Mouse (Mus musculus) liver, embryonic 13.5 days (tissue): ENCODE measurements around the gene Tmem59. TPM values are rescaled to one million over a fixed set of nuclear protein-coding genes. Genes with fewer than 3 reads are reported as not detected.

Source experiments
- ATAC-seq: fragments of 200-750 bp; cut with Nextera tagmentation; 2 replicates; pipeline ENCODE4 v1.8.0; 2017; ENCODE audit warnings: low read depth, mild to moderate bottlenecking, moderate number of reproducible peaks, moderate library complexity
- DNase-seq: peaks from one replicate; pipeline ENCODE4 v3.0.0; 2022
- H3K27ac ChIP-seq: fragments of 300-500 bp; sonication (generic); 2 replicates; pipeline ENCODE4 v1.5.1; 2015; ENCODE audit warnings: moderate library complexity, mild to moderate bottlenecking, inconsistent platforms
- H3K27me3 ChIP-seq: fragments of 300-500 bp; sonication (generic); 2 replicates; pipeline ENCODE4 v1.6.1; 2015; ENCODE audit warnings: mild to moderate bottlenecking, inconsistent platforms
- H3K36me3 ChIP-seq: fragments of 300-500 bp; sonication (generic); 2 replicates; pipeline ENCODE4 v1.6.1; 2015; ENCODE audit warnings: mild to moderate bottlenecking, inconsistent platforms
- H3K4me1 ChIP-seq: fragments of 300-500 bp; sonication (generic); replicated peaks from 2 replicates; pipeline ENCODE4 v1.6.1; 2015; ENCODE audit warnings: inconsistent platforms
- H3K4me2 ChIP-seq: fragments of 300-500 bp; sonication (generic); 2 replicates; pipeline ENCODE4 v1.6.1; 2015; ENCODE audit warnings: inconsistent platforms, mild to moderate bottlenecking, moderate library complexity
- H3K4me3 ChIP-seq: fragments of 300-500 bp; sonication (generic); replicated peaks from 2 replicates; pipeline ENCODE4 v1.5.1; 2015; ENCODE audit warnings: mild to moderate bottlenecking, inconsistent platforms
- H3K9ac ChIP-seq: fragments of 300-500 bp; sonication (generic); 2 replicates; pipeline ENCODE4 v1.6.1; 2015; ENCODE audit warnings: mild to moderate bottlenecking, inconsistent platforms
- H3K9me3 ChIP-seq: fragments of 300-500 bp; sonication (generic); replicated peaks from 2 replicates; pipeline ENCODE4 v1.6.1; 2016; ENCODE audit warnings: inconsistent platforms
- WGBS: fragments of 180-500 bp; shearing (Covaris S2); methylation state at CpG from one replicate; pipeline ENCODE4 v1.1.7; 2015; ENCODE audit not compliant: insufficient replicate concordance; 5-methylcytosine and 5-hydroxymethylcytosine counted together
- polyA plus RNA-seq: library from polyadenylated mRNA; unstranded; fragments of >200 nt; fragmentation: Nextera tagmentation; extraction: Ambion mirVana; gene quantifications from 2 replicates; pipeline ENCODE4 v1.2.1, GENCODE M21; 2015

The Tmem59 gene
- polyA plus RNA-seq, 1 experiment from 2014 or later, result 150 TPM

DNA sequence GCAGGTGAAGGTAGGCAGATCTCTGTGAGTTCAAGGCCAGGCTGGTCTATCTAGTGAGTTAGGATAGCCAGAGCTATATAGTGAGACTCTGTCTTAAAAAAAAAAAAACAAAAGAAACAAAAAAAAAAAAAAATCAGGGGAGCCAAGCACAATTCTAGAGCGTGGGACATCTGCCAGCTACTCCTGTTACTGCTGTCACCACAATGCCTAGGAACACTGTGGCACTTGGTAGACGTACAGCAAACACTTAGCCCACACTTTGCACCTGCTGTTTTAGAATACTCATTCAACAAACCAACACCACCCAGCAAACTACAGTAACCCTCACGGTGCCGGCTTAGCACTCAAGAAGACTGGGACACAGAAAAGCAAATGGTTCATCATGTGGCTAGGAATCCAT, 33.3 kb downstream of the Tmem59 start:
- WGBS, result 73% methylated on average over 4 of the region's 4 CpGs
- no peak overlapping the region for H3K9ac ChIP-seq
- no peak overlapping the region for H3K4me3 ChIP-seq
- no peaks in the 10 kb centered on the region for H3K27me3 ChIP-seq
- H3K4me1 ChIP-seq, result peaks cover 22% of the 10 kb centered on the region
- ATAC-seq (no peak), DNase-seq (no peak)
- no peak overlapping the region for H3K4me2 ChIP-seq
- no peaks in the 10 kb centered on the region for H3K36me3 ChIP-seq
- H3K27ac ChIP-seq, result no peak overlapping the region
- H3K9me3 ChIP-seq, result no peaks in the 10 kb centered on the region

GRCm38 (mm10) chr4:107211936-107212335, 33.7 kb downstream of the Tmem59 start:
- WGBS, result 66% methylated on average over 5 of the region's 5 CpGs
- H3K4me1 ChIP-seq, result peaks cover 27% of the 10 kb centered on the region
- ATAC-seq, result no peak
- DNase-seq, result no peak
- H3K4me3 ChIP-seq, result no peak overlapping the region
- H3K4me2 ChIP-seq, result no peak overlapping the region
- no peak overlapping the region for H3K27ac ChIP-seq
- no peaks in the 10 kb centered on the region for H3K9me3 ChIP-seq
- no peak overlapping the region for H3K9ac ChIP-seq
- H3K36me3 ChIP-seq, result no peaks in the 10 kb centered on the region
- H3K27me3 ChIP-seq, result no peaks in the 10 kb centered on the region

GRCm38 (mm10) chr4:107213279-107214011, 35.2 kb downstream of the Tmem59 start:
- no peak overlapping the region for H3K4me3 ChIP-seq
- H3K4me2 ChIP-seq, result no peak overlapping the region
- H3K36me3 ChIP-seq, result no peaks in the 10 kb centered on the region
- ATAC-seq (no peak), DNase-seq (no peak)
- H3K27me3 ChIP-seq, result no peaks in the 10 kb centered on the region
- H3K4me1 ChIP-seq, result peaks cover 42% of the 10 kb centered on the region
- 56% methylated on average over 12 of the region's 12 CpGs for WGBS
- H3K27ac ChIP-seq, result no peak overlapping the region
- no peak overlapping the region for H3K9ac ChIP-seq
- no peaks in the 10 kb centered on the region for H3K9me3 ChIP-seq

DNA sequence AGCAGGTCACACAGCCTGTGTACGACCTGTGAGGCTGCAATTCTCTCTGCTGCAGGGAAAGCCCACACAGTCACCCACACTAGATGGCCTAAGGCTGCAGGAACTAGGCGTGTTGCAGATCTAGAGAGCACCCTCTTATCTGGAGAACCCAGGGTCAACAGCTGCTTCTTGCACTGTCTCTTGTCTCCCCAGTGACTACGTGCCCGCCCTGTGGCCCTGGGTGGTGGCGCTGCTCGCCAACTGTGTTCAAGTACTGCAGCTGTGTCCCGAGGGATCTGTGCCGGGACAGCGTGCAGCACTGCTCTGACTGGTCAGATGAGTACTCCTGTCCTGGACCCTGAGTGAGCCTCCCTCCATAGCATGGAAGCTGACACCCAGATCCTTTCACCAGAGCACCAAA, 39.4 kb downstream of the Tmem59 start:
- 19% methylated on average over 9 of the region's 9 CpGs for WGBS
- ATAC-seq (peak; percentile 100), DNase-seq (peak; percentile 86)
- Histone ChIP-seq H3K27me3 (no peaks in the 10 kb centered on the region), H3K27ac (peak overlapping the region; percentile 81), H3K4me2 (peak overlapping the region; percentile 52), H3K4me1 (peaks cover 51% of the 10 kb centered on the region), H3K9ac (peak overlapping the region; percentile 60), H3K36me3 (no peaks in the 10 kb centered on the region), H3K4me3 (peak overlapping the region; percentile 2; the same call in 1 of the 2 replicates), H3K9me3 (no peaks in the 10 kb centered on the region)

- Histone ChIP-seq H3K9ac (0 out of 2 replicates have a peak overlapping the region, but pooled peaks have one; percentile 3), H3K4me2 (no peak overlapping the region), H3K27me3 (no peaks in the 10 kb centered on the region), H3K36me3 (no peaks in the 10 kb centered on the region), H3K4me1 (peaks cover 56% of the 10 kb centered on the region), H3K9me3 (no peaks in the 10 kb centered on the region), H3K4me3 (no peak overlapping the region), H3K27ac (no peak overlapping the region; the same call in 1 of the 2 replicates)
- ATAC-seq, result no peak
- DNase-seq, result no peak
- 79% methylated on average over 5 of the region's 5 CpGs for WGBS
These were observed 43.3 kb downstream of the Tmem59 start for GRCm38 (mm10) chr4:107221524-107221923.

GRCm38 (mm10) chr4:107223225-107224204, 45.3 kb downstream of the Tmem59 start:
- H3K9ac ChIP-seq, result no peak overlapping the region
- H3K27me3 ChIP-seq, result no peaks in the 10 kb centered on the region
- H3K9me3 ChIP-seq, result no peaks in the 10 kb centered on the region
- no peak overlapping the region for H3K4me3 ChIP-seq
- DNase-seq, result no peak
- H3K36me3 ChIP-seq, result no peaks in the 10 kb centered on the region
- WGBS, result 60% methylated on average over 11 of the region's 11 CpGs
- H3K4me1 ChIP-seq, result peaks cover 36% of the 10 kb centered on the region
- no peak overlapping the region for H3K27ac ChIP-seq
- H3K4me2 ChIP-seq, result no peak overlapping the region
- ATAC-seq, result peak; percentile 73

DNA sequence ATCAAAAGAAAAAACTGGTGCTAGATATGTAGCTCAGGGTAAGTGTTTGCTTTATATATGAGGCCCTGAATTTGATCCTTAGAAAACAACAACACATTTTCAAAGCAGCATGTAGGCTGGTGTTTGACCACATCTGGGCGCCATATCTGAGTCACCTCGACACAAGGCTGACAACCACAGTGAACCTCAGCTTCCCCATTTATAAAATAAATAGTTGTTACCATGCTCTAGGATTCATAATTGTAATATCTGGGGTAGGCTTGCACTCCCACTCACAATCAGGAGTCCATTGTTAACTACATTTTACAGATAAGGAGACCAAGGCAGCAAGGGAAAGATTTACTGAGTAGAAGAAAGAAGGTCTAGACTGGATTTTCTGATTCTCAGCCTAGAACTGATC, 48.1 kb downstream of the Tmem59 start:
- H3K4me1 ChIP-seq, result peaks cover 18% of the 10 kb centered on the region
- no peak overlapping the region for H3K4me2 ChIP-seq
- 35% methylated on average over 2 of the region's 2 CpGs for WGBS
- ATAC-seq (no peak), DNase-seq (no peak)
- H3K27me3 ChIP-seq, result no peaks in the 10 kb centered on the region
- no peak overlapping the region for H3K4me3 ChIP-seq
- H3K36me3 ChIP-seq, result no peaks in the 10 kb centered on the region
- no peak overlapping the region for H3K27ac ChIP-seq
- no peak overlapping the region for H3K9ac ChIP-seq
- no peaks in the 10 kb centered on the region for H3K9me3 ChIP-seq

GRCm38 (mm10) chr4:107232219-107232618, 54.0 kb downstream of the Tmem59 start:
- H3K4me1 ChIP-seq, result peaks cover 10% of the 10 kb centered on the region
- H3K4me2 ChIP-seq, result no peak overlapping the region
- H3K36me3 ChIP-seq, result peaks cover 39% of the 10 kb centered on the region
- ATAC-seq (no peak), DNase-seq (no peak)
- WGBS, result 72% methylated on average over 3 of the region's 3 CpGs
- no peak overlapping the region for H3K4me3 ChIP-seq
- no peak overlapping the region for H3K9ac ChIP-seq
- no peaks in the 10 kb centered on the region for H3K27me3 ChIP-seq
- no peaks in the 10 kb centered on the region for H3K9me3 ChIP-seq
- H3K27ac ChIP-seq, result no peak overlapping the region

DNA sequence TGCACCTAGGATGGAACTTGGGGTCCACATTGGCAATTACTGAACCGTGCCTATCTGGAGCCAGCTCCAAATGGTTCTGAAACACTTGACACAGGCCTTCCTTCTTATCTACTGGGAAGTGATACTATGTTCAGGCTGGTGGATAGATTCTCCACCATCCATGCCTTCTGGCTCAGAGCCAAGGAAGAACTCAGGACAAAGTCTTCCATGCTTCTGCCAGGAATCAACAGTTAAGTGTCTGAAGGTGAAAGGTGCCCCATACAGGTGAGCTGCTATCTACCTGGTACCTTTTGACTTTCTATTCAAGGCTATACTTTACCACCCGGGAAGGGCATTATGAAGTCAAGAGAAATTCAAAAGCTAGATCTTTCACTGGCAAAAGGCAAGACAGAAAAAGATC, 60.1 kb downstream of the Tmem59 start:
- H3K4me2 ChIP-seq, result no peak overlapping the region
- DNase-seq (no peak), ATAC-seq (no peak)
- no peak overlapping the region for H3K4me3 ChIP-seq
- H3K9me3 ChIP-seq, result no peaks in the 10 kb centered on the region
- H3K36me3 ChIP-seq, result peaks cover 46% of the 10 kb centered on the region
- WGBS, result 81% methylated on average over 2 of the region's 2 CpGs
- H3K4me1 ChIP-seq, result no peaks in the 10 kb centered on the region
- H3K27ac ChIP-seq, result no peak overlapping the region
- H3K9ac ChIP-seq, result no peak overlapping the region
- no peaks in the 10 kb centered on the region for H3K27me3 ChIP-seq

DNA sequence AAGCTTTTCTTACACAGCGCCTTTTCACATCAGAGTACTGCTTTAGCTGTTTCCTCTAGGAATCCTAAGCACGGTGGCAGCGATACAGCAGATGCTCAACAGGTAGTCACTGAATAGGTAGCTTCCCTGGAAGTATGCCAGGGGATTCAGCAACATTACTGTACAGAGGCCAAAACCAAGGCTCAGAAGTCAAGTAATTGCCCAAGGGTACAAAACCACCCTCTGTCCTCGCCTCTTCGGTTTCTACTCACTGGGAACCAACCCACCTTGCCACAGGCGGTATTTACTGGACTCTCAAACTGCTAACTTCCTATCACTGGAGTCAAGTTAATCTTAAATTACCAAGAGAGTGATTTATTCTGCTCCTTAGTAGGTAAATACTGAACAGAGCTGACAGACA, 62.0 kb downstream of the Tmem59 start:
- Histone ChIP-seq H3K9me3 (no peaks in the 10 kb centered on the region), H3K4me1 (0 out of 2 replicates have a peak, but pooled peaks cover 3% of the 10 kb centered on the region), H3K27me3 (no peaks in the 10 kb centered on the region), H3K27ac (no peak overlapping the region), H3K4me3 (no peak overlapping the region), H3K36me3 (peaks cover 31% of the 10 kb centered on the region), H3K4me2 (no peak overlapping the region), H3K9ac (no peak overlapping the region)
- no peak for ATAC-seq
- DNase-seq, result no peak
- WGBS, result 91% methylated on average over 6 of the region's 6 CpGs
